Mouse (Mus musculus): ENCODE measurements at regions not wholly inside any gene's neighbourhood (a gene's known extent, or its start where the extent isn't known, plus 50 kb on each side); places are given as distances from the start of the nearest gene placed in this dataset.

- TF ChIP-seq CTCF (conservative IDR thresholded peaks at IDR 0.05; ENCODE audit: insufficient read depth, insufficient read length, low read depth, low read length) (no peak), POLR2A (IDR thresholded peaks at IDR 0.05; ENCODE audit: low read depth, low read length) (no peak)
Measured at GRCm38 (mm10) chr3:52881981-52882380, 135.1 kb downstream of the Cog6 start.

Measured in kidney, adult 2 months (tissue).